Mouse (Mus musculus) cortical plate, adult 2 months (tissue): Measurements from ENCODE around the gene Kat5. TPM values are rescaled to one million over a fixed set of nuclear protein-coding genes. Genes with fewer than 3 reads are reported as not detected.

Source experiments
- H3K27ac ChIP-seq: fragments of 200-500 bp; 2 replicates; pipeline ENCODE4 v1.5.1; 2012; ENCODE audit warnings: low read length, control low read depth, inconsistent platforms; ENCODE audit not compliant: insufficient read depth
- H3K4me1 ChIP-seq: fragments of 200-500 bp; 2 replicates; pipeline ENCODE4 v1.6.1; 2011; ENCODE audit warnings: low read length; ENCODE audit not compliant: control insufficient read depth, insufficient read depth
- H3K4me3 ChIP-seq: fragments of 200-500 bp; 2 replicates; pipeline ENCODE4 v1.5.1; 2011; ENCODE audit warnings: mild to moderate bottlenecking, low read length, control low read depth; ENCODE audit not compliant: insufficient read depth
- CTCF ChIP-seq: fragments of 200-500 bp; IDR thresholded peaks from 2 replicates; pipeline ENCODE4 v1.5.1; 2011; ENCODE audit warnings: mild to moderate bottlenecking, control low read depth, low read length; ENCODE audit not compliant: insufficient read depth; ENCODE audit errors: extremely low read depth
- POLR2A ChIP-seq: fragments of 200-500 bp; IDR thresholded peaks from 2 replicates; pipeline ENCODE4 v1.6.1; 2011; ENCODE audit warnings: mild to moderate bottlenecking, low read length, control low read depth; ENCODE audit not compliant: insufficient read depth; ENCODE audit errors: extremely low read depth
- polyA plus RNA-seq: library from polyadenylated mRNA; depleted of rRNA; stranded (reverse); fragments of >200 nt; gene quantifications from 2 replicates; pipeline ENCODE4 v1.2.3, GENCODE M21; 2012; rRNA removed

Gene Kat5
- polyA plus RNA-seq, 1 experiment = 115 TPM

- TF ChIP-seq CTCF (no peak), POLR2A (no peak)
- H3K4me3 ChIP-seq = no peak overlapping the region
- H3K4me1 ChIP-seq = no peaks in the 10 kb centered on the region
- no peak overlapping the region for H3K27ac ChIP-seq
Measured at GRCm38 (mm10) chr19:5558169-5558568, 51.9 kb downstream of the Kat5 start.

DNA sequence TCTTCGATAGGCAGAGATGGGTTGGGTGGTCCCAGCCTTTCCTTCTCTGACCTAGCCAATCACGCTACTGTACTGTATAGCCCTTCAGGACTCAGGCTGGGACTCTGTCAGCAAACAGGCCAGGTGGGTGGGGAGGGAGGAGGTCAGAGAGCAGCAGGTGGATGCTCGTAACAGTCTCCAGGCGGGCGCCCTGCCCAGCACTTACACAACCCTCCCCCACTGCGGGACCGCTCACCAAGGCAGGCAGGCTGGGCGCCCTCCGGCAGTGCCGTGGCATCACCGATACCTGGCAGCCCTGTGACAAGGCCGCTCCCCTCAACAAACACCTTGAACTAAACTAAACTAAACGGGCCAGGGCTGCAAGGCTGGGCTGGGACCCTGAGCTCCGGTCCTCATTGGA is 55.8 kb downstream of the Kat5 start:
- H3K27ac ChIP-seq = no peak overlapping the region
- H3K4me3 ChIP-seq = no peak overlapping the region
- no peaks in the 10 kb centered on the region for H3K4me1 ChIP-seq
- no peak for TF ChIP-seq CTCF
- TF ChIP-seq POLR2A = no peak

DNA sequence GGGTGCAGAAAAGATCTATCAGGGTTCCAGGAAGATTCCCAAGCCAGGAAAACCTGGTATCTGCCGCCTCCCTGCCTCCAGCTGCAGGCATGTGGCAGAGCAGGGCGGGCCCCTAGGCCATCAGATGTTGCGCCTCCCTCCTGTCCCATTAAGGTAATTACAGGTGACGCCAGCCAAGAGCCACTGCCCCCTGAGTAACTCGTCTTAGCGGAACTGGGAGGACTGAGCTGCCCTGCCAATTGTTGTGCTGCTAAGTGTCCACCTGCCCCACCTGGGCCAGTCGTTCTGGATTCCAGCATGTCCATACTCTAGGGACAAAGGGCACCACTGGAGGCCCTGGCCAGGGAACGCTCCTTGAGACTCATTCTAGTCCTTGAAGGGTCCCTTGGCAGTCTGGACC is 56.2 kb downstream of the Kat5 start:
- no peak overlapping the region for H3K27ac ChIP-seq
- H3K4me3 ChIP-seq = no peak overlapping the region
- TF ChIP-seq CTCF (no peak), POLR2A (no peak)
- H3K4me1 ChIP-seq = no peaks in the 10 kb centered on the region

Other genes starting within 250 kb of the Kat5 start
- gene Eif1ad, start 243.5 kb downstream of the Kat5 start, polyA plus RNA-seq = 26.8 and 27.0 TPM in 2 replicates
- gene Banf1, start 243.1 kb downstream of the Kat5 start, polyA plus RNA-seq = 92.0 and 104 TPM in 2 replicates
- 71.0 and 76.4 TPM in 2 replicates for gene Sart1, start 221.5 kb downstream of the Kat5 start, polyA plus RNA-seq
- gene Tsga10ip, start 207.7 kb downstream of the Kat5 start, polyA plus RNA-seq = not detected in 2 replicates
- 285 and 320 TPM in 2 replicates for gene Drap1, start 185.3 kb downstream of the Kat5 start, polyA plus RNA-seq
- 99.8 and 101 TPM in 2 replicates for gene AI837181, start 185.1 kb downstream of the Kat5 start, polyA plus RNA-seq
- gene Fosl1, start 162.7 kb downstream of the Kat5 start, polyA plus RNA-seq = 0.21 TPM in 1 of 2 replicates, not detected in the other
- gene Ccdc85b, start 152.3 kb downstream of the Kat5 start, polyA plus RNA-seq = 23.8 and 24.5 TPM in 2 replicates
- 129 and 131 TPM in 2 replicates for gene Fibp, start 149.6 kb downstream of the Kat5 start, polyA plus RNA-seq
- 0.27 and 0.53 TPM in 2 replicates for gene Ctsw, start 141.7 kb downstream of the Kat5 start, polyA plus RNA-seq
- gene Efemp2, start 136.3 kb downstream of the Kat5 start, polyA plus RNA-seq = 24.5 and 27.1 TPM in 2 replicates
- gene Mus81, start 121.8 kb downstream of the Kat5 start, polyA plus RNA-seq = 38.6 and 39.5 TPM in 2 replicates
- 1,356 and 1,455 TPM in 2 replicates for gene Cfl1, start 119.8 kb downstream of the Kat5 start, polyA plus RNA-seq
- gene 1700020D05Rik, start 106.5 kb downstream of the Kat5 start, polyA plus RNA-seq = 4.7 and 5.7 TPM in 2 replicates
- 150 and 162 TPM in 2 replicates for gene Snx32, start 99.7 kb downstream of the Kat5 start, polyA plus RNA-seq
- 0.02 and 0.04 TPM in 2 replicates for gene Ovol1, start 49.6 kb downstream of the Kat5 start, polyA plus RNA-seq
- 3.2 and 3.3 TPM in 2 replicates for gene Ap5b1, start 42.2 kb downstream of the Kat5 start, polyA plus RNA-seq
- 50.2 and 61.3 TPM in 2 replicates for gene Rnaseh2c, start 8.4 kb downstream of the Kat5 start, polyA plus RNA-seq
- gene Rela, start 27.2 kb upstream of the Kat5 start, polyA plus RNA-seq = 30.9 and 32.5 TPM in 2 replicates
- 16.9 and 17.7 TPM in 2 replicates for gene Sipa1, start 53.5 kb upstream of the Kat5 start, polyA plus RNA-seq
- 21.1 and 23.1 TPM in 2 replicates for gene Map3k11, start 78.5 kb upstream of the Kat5 start, polyA plus RNA-seq
- gene Pcnx3, start 78.7 kb upstream of the Kat5 start, polyA plus RNA-seq = 59.9 and 60.8 TPM in 2 replicates
- gene Kcnk7, start 94.1 kb upstream of the Kat5 start, polyA plus RNA-seq = 0.09 and 0.23 TPM in 2 replicates
- 16.5 and 17.0 TPM in 2 replicates for gene Ehbp1l1, start 116.1 kb upstream of the Kat5 start, polyA plus RNA-seq
- 46.7 and 58.6 TPM in 2 replicates for gene Fam89b, start 119.4 kb upstream of the Kat5 start, polyA plus RNA-seq
- 54.2 and 54.9 TPM in 2 replicates for gene Ltbp3, start 130.7 kb upstream of the Kat5 start, polyA plus RNA-seq
- gene Scyl1, start 161.2 kb upstream of the Kat5 start, polyA plus RNA-seq = 120 and 124 TPM in 2 replicates